Mouse (Mus musculus) thymus, postnatal 14 days (tissue): ENCODE results near the gene Unc79.

Experiments used
- DNase-seq: peaks from one replicate; pipeline ENCODE4 v3.0.0; 2021

Gene Unc79

DNA sequence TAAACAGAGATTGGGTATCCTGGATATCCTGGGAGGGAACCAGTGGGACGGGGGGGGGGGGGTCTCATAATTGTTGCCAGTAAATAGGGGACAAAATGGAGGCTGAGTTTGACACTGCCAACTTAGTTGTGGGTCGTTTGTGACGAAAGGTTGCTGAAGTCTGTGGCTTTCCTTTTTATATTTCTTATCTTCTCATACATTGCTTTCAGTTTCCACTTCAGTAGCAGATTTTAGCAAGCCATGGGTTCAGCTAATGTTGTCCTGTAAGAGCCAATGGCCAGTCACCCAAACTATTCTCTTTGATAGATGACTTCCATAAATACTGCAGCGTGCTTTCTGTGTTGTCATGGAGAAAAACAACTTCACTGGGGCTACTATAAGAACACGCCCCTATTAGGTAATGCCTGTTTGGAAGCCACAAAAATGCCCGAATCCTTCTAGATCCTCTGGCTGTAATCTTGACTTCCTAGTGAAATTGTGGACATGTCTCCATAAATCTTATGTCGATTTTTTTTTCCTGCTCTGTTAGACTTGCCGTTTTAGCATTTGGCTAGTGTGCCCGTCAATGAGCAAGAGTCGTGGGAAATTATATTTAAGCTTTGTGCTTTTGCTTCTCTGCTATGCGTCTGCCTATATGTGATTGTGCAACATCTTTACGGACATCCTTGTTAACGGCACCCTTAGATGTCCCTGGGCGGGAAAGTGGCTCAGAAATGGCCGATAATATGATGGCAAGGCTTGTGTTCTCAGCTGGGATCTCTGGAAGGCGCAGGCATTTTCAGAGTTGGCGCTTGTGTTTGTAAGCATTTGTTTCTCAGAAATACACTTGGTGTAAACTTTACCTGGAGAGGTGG is 181.0 kb downstream of the Unc79 start:
- DNase-seq = no peak

- DNase-seq = no peak
Observed at GRCm38 (mm10) chr12:103131419-103131818, 182.8 kb downstream of the Unc79 start.

DNA sequence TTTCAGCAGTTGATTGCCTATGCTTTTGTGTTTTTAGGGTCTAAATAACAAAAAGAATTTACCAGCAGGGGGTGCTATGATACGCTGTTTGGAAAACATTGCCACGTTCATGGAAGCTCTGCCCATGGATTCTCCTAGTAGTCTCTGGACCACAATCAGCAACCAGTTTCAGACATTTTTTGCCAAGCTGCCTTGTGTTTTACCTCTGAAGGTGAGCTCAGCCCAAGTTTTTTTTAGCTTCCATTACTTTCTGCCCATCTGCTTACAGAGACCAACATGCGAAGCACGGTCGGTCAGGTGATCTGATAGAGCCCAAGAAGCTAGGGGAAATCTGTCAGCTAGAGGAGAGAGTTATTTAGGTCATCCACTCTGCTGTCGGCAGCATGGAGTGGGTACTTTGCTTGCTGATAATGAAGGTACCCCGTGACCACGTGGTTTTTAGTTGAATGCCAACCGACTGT is 193.9 kb downstream of the Unc79 start:
- DNase-seq = no peak

DNA sequence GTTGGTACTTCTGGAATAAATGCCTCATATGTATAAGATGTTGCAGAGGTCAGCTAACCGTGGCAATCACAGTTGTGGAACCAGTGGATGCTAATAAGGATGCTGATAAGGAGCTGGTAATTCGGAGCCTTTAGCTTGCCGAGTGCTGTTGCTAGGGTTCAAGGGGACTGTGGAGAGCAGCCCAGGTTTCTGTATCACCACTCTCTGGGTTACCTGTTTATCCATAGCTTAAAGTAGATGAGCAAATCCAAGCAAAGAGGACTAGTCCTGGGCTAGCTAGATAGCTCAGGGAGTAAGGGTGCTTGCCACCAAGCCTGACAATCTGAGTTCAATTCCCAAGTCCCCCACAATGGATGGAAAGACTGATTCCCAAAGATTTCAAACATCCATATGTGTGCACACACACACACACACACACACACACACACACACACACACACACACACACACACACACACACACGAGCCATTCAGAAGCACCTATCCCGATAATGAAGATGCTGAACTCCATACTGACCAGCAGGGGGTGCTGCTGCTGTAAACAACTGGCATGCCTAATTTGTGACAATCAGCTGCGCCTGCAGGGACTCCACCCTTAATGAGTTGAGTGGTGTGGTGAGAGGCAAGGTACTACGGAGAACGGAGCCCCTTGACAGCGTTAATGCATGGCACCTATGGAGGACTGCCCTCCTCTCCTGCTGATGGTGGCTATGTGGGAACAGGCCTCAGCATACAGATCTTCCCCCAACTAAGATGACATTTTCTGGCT is 195.3 kb downstream of the Unc79 start:
- DNase-seq = peak; percentile 40

DNA sequence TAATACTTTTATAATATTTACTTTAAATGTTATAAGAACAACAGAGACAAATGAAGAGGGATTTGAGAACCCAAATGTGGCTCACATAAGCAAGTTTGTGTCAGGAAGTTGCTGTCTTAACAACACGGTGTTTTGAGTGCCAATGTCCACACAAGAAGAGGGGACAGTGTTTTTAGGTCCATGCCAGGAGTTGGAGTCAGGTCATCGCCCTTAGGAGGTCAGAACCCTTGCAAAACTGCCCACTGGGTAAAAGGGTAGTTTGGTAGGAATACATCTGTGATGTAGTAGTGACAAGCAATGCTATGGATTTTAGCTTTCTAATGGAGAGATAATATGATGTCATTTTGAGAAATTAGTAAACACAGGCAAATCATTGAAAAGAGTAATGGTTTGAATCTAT is 201.6 kb downstream of the Unc79 start:
- DNase-seq = no peak

DNA sequence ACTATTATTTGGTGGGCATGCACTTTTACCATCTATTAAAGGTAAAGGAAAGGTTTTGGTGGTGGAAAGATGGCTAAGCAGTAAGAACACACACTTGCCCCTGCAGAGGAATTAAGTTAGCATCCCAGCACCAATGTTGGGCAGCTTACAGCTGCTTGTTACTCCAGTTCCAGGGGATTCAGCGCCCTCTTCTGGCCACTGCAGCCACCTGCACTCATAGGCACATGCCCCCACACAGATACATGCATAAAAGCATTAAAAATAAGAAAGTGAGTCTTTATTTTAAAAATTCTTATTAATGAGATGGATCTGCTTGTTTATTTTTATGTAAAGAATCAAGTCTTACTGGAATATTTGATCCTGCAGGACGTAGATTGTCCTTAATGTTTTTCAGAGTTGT is 206.3 kb downstream of the Unc79 start:
- DNase-seq = no peak

- no peak for DNase-seq
Observed at GRCm38 (mm10) chr12:103155406-103155805, 206.7 kb downstream of the Unc79 start.

GRCm38 (mm10) chr12:103157129-103157910 is 208.7 kb downstream of the Unc79 start:
- no peak for DNase-seq

DNA sequence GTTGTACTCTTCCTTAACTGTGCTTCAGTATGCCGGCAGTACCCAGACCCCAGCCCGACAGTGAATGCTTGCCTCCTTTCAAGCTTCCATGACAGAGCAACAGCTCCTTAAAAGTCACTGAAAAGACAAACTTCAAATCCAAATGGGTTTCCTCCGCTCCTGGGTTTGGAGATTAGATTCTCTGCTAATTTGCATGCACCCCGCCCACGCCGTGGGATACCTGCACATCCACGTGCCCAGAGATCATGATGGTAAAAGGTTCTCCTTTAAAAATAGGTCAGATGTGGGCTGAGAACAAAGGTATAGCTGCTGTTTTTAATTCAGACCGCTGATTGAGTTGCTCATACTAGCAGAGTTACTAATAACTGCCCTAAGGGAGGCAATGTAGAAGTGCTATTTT is 210.4 kb downstream of the Unc79 start:
- DNase-seq = no peak

DNA sequence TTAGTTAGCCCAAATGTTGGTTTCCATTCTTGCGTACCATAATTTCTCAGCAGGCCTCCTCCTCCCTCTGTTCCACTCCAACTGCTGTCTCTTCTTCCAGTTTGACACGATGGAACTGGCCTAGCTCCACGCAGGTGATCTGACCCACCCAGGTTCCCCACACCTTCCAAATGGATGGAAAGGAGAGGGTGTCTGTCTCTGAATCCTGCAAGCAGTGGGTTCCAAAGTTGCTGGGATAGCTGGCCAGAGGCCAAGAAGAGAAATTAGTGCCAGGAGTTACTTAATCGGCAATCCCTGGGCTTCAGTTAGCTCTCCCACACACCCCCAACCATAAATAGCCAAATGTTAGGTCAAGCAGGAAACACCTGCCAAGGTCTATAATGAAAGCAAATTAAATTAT is 212.1 kb downstream of the Unc79 start:
- no peak for DNase-seq

DNA sequence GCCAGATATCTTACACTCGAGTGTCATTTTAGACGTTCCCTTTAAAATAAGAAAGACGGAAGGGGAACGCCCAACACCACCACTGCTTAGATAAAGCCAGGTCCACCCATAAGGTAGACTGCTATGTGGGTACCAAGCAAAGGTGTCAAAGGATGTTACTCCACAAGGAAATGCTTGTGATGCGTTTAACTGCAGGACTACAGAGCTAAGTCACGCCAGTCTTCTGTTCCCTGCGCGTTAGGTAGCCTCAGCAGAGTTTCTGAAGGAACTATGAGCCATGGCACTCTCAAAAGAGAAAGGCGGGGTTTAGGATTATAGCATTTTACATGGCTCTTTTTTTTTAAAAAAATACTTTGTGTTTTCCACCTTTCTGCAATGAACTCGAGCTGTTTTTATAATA is 214.9 kb downstream of the Unc79 start:
- DNase-seq = no peak

DNA sequence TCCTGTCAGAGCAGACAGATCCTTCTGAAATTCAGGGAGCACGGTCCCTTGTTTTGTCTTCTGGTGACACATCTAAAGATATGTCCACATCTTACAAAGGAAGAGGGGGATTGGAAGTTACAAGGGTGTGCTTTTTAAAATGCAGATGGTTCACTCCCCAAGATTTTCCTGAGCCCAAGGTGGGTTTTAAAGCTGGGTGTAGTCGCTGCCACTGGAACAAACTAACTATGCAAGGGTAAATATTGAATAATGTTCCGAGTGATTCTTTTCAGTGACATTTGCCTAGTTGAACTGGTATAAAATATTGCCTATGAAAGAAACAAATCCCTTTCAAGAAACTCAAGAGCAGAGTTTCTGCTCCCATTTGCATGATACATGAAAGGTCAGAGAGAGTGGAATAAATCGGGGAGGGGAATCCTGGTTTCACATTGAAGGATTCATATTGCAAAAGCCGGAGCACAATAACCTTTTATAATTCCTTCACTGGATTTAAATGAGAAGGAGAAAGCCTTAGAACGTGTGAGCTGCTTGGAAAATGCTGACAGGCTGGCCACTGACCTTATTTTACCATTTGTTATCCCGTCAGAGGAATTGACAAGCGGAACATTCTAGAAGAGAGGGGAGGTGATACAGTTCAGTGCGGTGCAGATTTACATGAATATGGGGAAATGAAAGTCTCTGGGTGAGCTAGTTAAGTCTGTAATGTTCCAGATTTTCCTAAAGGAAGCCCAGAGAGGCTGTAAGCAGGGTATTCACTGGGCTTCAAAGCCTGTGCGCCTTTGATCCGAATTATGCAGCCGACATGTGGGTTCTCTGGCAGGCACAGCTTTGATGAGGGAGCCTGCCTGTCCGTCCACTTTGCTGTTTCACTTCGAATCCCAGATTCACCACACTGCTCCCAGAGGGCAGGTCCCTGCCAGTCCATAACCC is 215.7 kb downstream of the Unc79 start:
- DNase-seq = no peak

- DNase-seq = no peak
Observed at GRCm38 (mm10) chr12:103168892-103169291, 220.2 kb downstream of the Unc79 start.

GRCm38 (mm10) chr12:103183057-103183456 is 234.4 kb downstream of the Unc79 start:
- no peak for DNase-seq

GRCm38 (mm10) chr12:103187020-103187419 is 238.4 kb downstream of the Unc79 start:
- DNase-seq = no peak

GRCm38 (mm10) chr12:103188223-103188622 is 239.6 kb downstream of the Unc79 start:
- DNase-seq = no peak

DNA sequence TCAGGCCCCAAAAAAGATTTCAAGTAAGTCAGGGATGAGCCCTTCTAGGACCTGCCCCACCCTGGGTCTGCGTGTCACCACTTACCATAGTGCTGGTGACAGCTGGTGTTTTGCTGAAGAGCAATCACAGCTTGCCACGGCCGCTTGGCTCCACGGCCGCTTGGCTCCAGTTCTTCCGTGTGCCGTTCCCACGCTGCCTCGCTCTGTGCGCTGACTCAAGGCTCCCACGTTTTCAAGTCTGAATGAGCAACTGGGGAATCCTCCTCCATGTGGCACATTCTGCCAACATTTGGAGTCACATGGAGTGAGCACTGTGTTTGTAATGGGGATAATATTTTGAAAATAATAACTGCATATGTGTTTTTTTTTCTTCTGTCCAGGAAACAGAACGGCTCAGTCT is 241.1 kb downstream of the Unc79 start:
- no peak for DNase-seq

GRCm38 (mm10) chr12:103192996-103193395 is 244.3 kb downstream of the Unc79 start:
- DNase-seq = no peak

DNA sequence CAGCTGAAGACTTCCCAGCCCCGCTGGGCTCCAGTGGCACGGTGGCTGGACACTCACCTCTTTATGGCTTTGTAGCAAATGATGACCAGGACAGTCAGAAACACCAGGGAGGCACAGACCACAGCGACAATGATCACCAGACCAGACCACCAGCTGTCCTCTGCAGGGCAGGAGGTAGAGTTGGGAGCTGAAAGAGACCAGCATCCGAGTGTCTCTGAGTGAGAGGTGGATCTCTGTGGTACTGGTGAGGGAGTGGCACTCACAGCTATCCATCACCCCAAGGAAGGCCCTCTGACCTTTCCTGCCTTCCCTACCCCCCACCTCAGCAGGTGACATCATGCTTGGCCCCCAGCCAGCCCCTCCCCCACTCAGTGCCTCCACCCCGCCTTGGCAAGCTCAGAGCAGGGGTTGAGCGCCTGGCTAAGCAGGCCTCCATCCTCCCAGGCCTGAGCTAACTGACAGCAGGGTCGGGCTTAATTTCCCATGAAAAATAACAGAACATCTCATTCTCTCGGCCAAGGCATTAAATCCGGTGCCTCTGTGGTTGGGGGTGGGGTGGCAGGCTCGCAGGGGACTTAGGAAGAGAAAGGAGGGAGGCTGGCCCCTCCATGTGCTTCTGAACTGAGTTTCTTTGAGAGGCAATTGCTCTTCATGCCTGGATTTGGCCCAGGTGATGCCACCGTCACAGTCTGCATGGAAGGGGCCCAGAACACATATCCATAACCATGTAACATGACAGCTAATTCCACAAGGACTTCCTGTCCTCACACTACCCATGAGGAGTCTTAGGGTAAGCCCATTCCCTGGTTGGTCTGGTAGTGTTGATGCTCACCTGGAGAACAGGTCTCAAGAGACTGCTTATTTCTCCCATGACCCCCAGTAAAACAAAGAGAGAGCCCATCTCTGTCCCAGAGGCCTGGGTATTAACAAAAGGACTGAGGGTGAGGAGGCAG is 254.2 kb downstream of the Unc79 start:
- DNase-seq = no peak

DNA sequence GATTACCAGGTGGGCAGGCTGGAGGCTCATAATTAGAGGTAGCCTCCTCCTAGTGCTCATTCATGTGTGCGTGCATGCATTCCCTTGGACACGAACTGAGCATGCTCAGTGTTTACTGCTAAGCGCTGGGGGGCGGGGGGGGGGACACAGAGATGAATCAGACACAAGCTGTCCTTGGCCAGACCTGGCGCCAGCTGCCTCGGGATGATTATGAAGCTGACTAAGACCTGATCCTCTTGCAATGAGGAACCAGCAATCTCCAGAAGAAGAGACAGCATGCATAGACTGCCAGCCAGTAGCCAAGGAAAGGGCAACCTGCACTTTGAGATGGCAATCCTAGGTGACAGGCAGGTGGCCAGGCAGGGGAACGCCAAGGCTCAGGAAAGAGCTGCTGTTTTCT is 256.9 kb downstream of the Unc79 start:
- DNase-seq = no peak

- DNase-seq = no peak
Observed at GRCm38 (mm10) chr12:103209581-103209980, 260.9 kb downstream of the Unc79 start.
